12 mouse cellular contexts compared by ENCODE assay signal in genomic region chr16:28104255-28105076, GRCm38 (mm10).
DNase-seq lines count a peak whose midpoint lies in the region; TF ChIP-seq lines count a peak whose summit lies in the region.
"Had no signal": no experiment of that assay in that cellular context is flagged by ENCODE, and none has a peak within 500 bp of the region (broad histone marks: within the 10 kb centered on the region; RNA-seq: fewer than 3 reads in every experiment).

No protein-coding gene starts in this region.

- H3K4me1 ChIP-seq in forebrain, embryonic 10.5 days = peaks cover 23% of the 10 kb centered on the region
- H3K4me1 ChIP-seq in heart, embryonic 10.5 days = peaks cover 21% of the 10 kb centered on the region
- H3K4me1 ChIP-seq: limb, embryonic 15.5 days had no signal

- TF ChIP-seq POLR2A in brain, embryonic 14.5 days (IDR thresholded peaks at IDR 0.05; ENCODE audit: borderline replicate concordance, extremely low read depth, insufficient read depth, insufficient read length, poor library complexity, severe bottlenecking) = no peak

- intact Hi-C loops in left cerebral cortex, postnatal 4 days (cut with DNase I) = no loop called here
- intact Hi-C loops in left cerebral cortex, adult 2 months (cut with DNase I) = no loop called here

- DNase-seq in left cerebral cortex, postnatal 4 days = peak; percentile 59
- no peak for DNase-seq in left cerebral cortex, adult 2 months (ENCODE audit: extremely low spot score in 1 of 2, low spot score in 2 of 2)
- DNase-seq in brain, embryonic 14.5 days (ENCODE audit: low read depth) = peak; percentile 72
- DNase-seq in forebrain, embryonic 10.5 days (ENCODE audit: extremely low spot score, low spot score) = no peak
- peak; percentile 65 for DNase-seq in mesoderm, embryonic 11.5 days (ENCODE audit: low read depth, low spot score)
- DNase-seq in gastrocnemius, adult 8-10 months (ENCODE audit: low spot score in 2 of 2) = no peak
- no peak for DNase-seq in heart, postnatal 4 days
- no peak for DNase-seq in heart, embryonic 10.5 days (ENCODE audit: low spot score)
- DNase-seq: kidney, adult 18-20 months had no signal

- H3K4me3 ChIP-seq in left cerebral cortex, adult 2 months = no peak overlapping the region
- H3K4me3 ChIP-seq in forebrain, embryonic 10.5 days = no peak overlapping the region
- no peak overlapping the region for H3K4me3 ChIP-seq in heart, embryonic 10.5 days
- H3K4me3 ChIP-seq: embryonic facial prominence, embryonic 12.5 days; limb, embryonic 15.5 days had no signal

- no peaks in the 10 kb centered on the region for H3K36me3 ChIP-seq in forebrain, embryonic 10.5 days (replicated peaks)
- no peaks in the 10 kb centered on the region for H3K36me3 ChIP-seq in heart, embryonic 10.5 days
- H3K36me3 ChIP-seq: embryonic facial prominence, embryonic 12.5 days; G1E; limb, embryonic 15.5 days had no signal

- TF ChIP-seq CTCF in left cerebral cortex, adult 2 months (IDR thresholded peaks at IDR 0.05) = no peak
- TF ChIP-seq CTCF in brain, embryonic 14.5 days (IDR thresholded peaks at IDR 0.05; ENCODE audit: borderline replicate concordance, extremely low read depth, insufficient read depth, insufficient read length) = no peak

- no peak overlapping the region for H3K27ac ChIP-seq in left cerebral cortex, adult 2 months
- 0 out of 2 replicates have a peak overlapping the region, but pooled peaks have one; percentile 51 for H3K27ac ChIP-seq in forebrain, embryonic 10.5 days
- no peak overlapping the region for H3K27ac ChIP-seq in heart, embryonic 10.5 days
- H3K27ac ChIP-seq: embryonic facial prominence, embryonic 12.5 days; limb, embryonic 15.5 days had no signal

- no peaks in the 10 kb centered on the region for H3K27me3 ChIP-seq in forebrain, embryonic 10.5 days (ENCODE audit: poor library complexity, severe bottlenecking)
- H3K27me3 ChIP-seq in heart, embryonic 10.5 days (ENCODE audit: insufficient read depth, poor library complexity, severe bottlenecking) = no peaks in the 10 kb centered on the region
- H3K27me3 ChIP-seq: embryonic facial prominence, embryonic 12.5 days; limb, embryonic 15.5 days had no signal

- 65% methylated on average over 9 of the region's 9 CpGs for WGBS in forebrain, embryonic 10.5 days
- 48% methylated on average over 9 of the region's 9 CpGs for WGBS in heart, embryonic 10.5 days

- H3K9me3 ChIP-seq in forebrain, embryonic 10.5 days = no peaks in the 10 kb centered on the region
- no peaks in the 10 kb centered on the region for H3K9me3 ChIP-seq in heart, embryonic 10.5 days
- H3K9me3 ChIP-seq: embryonic facial prominence, embryonic 12.5 days; G1E; limb, embryonic 15.5 days had no signal

Comparison
In these comparisons a context has a peak if more than half of its experiments do, and no peak if none do; other contexts are left out.
1. DNase-seq: peak in left cerebral cortex, postnatal 4 days (single experiment), brain, embryonic 14.5 days (single experiment) and mesoderm, embryonic 11.5 days (single experiment); none in left cerebral cortex, adult 2 months (0 of 2), forebrain, embryonic 10.5 days (single experiment), gastrocnemius, adult 8-10 months (0 of 2), heart, postnatal 4 days (single experiment) and heart, embryonic 10.5 days (single experiment).